Mouse (Mus musculus): ENCODE measurements around the gene Ptgs1. TPM values are rescaled to one million over a fixed set of nuclear protein-coding genes. Genes with fewer than 3 reads are reported as not detected.

Ptgs1 gene
- 14.9 and 17.9 TPM in 2 replicates for polyA plus RNA-seq (2012; rRNA removed)

GRCm38 (mm10) chr2:36230366-36230765 lies at the start of gene Ptgs1:
Ptgs1 (plus strand) TSS chr2:36230426.

Other genes with a start within 250 kb of the Ptgs1 start
- gene Ndufa8, start 181.0 kb upstream of the Ptgs1 start, polyA plus RNA-seq (2012; rRNA removed), result 69.2 and 77.8 TPM in 2 replicates
- gene Morn5, start 181.0 kb upstream of the Ptgs1 start, polyA plus RNA-seq (2012; rRNA removed), result 5.0 and 5.3 TPM in 2 replicates
- 4.0 and 5.0 TPM in 2 replicates for gene Lhx6, start 125.0 kb upstream of the Ptgs1 start, polyA plus RNA-seq (2012; rRNA removed)
- 37.2 and 37.3 TPM in 2 replicates for gene Mrrf, start 94.0 kb upstream of the Ptgs1 start, polyA plus RNA-seq (2012; rRNA removed)
- gene Rbm18, start 93.7 kb upstream of the Ptgs1 start, polyA plus RNA-seq (2012; rRNA removed), result 8.4 and 11.1 TPM in 2 replicates
- not detected in 2 replicates for gene Olfr338, start 143.1 kb downstream of the Ptgs1 start, polyA plus RNA-seq (2012; rRNA removed)
- not detected in 2 replicates for gene Olfr339, start 188.5 kb downstream of the Ptgs1 start, polyA plus RNA-seq (2012; rRNA removed)
- gene Olfr340, start 222.2 kb downstream of the Ptgs1 start, polyA plus RNA-seq (2012; rRNA removed), result not detected in 2 replicates

Data from ovary, adult 2 months (tissue).